Comparison of ENCODE assay signal across 8 mouse cellular contexts in the genomic region with DNA sequence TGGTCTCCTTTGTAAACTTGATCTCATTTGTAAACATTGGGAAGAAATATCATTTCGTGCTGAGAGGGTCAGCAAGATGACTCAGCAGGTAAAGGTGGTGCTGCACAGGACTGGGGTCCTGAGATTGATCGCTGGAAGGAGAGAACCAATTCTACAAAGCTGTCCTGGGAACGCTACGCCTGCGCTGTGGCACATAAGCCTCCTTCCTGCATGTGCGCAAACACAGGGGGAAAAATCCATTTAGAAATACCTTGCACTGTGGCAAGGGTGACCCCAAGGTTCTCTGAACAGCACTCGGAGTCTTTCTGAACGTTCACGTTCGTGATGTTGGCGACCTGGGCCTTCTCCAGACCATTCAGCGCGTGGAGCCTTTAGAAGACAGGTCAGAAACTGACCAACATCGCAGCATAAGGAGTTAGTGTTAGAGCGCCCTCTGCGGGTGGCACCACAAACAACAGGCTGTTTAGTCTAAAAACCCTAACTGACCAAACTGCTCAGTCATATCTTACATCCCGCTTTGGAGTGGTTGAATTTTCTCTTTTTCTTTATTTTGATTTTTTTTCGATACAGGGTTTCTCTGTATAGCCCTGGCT. TPM values are rescaled to one million over a fixed set of nuclear protein-coding genes. Genes with fewer than 3 reads are reported as not detected.
DNase-seq lines count a peak whose midpoint lies in the region; ATAC-seq and TF ChIP-seq lines count a peak whose summit lies in the region.

No protein-coding gene starts in this region.

- TF ChIP-seq EP300 in heart, adult 2 months (IDR thresholded peaks at IDR 0.05; ENCODE audit: insufficient read depth, low read depth, low read length) = 0 out of 2 replicates have a peak, but pooled peaks have one; percentile 86

- no peak for TF ChIP-seq POLR2A in heart, adult 2 months (IDR thresholded peaks at IDR 0.05; ENCODE audit: insufficient read depth, low read depth, low read length)

- H3K79me2 ChIP-seq in heart, adult 2 months (replicated peaks; ENCODE audit: control insufficient read depth, insufficient read depth, low read length) = no peaks in the 10 kb centered on the region

- intact Hi-C loops in heart, adult 2 months (cut with DNase I) = loop anchor here (1.0 kb wide), 1 partner anchor 107 kb away; no protein-coding TSS in a partner anchor

- no peak overlapping the region; the same call in 1 of the 2 replicates for H3K4me2 ChIP-seq in embryonic facial prominence, embryonic 12.5 days (replicated peaks)
- H3K4me2 ChIP-seq in limb, embryonic 13.5 days (replicated peaks) = peak overlapping the region; percentile 38; the same call in 1 of the 2 replicates

- no peaks in the 10 kb centered on the region for H3K36me3 ChIP-seq in embryonic facial prominence, embryonic 12.5 days
- no peaks in the 10 kb centered on the region for H3K36me3 ChIP-seq in heart, adult 2 months (ENCODE audit: control insufficient read depth, insufficient read depth, low read length)
- H3K36me3 ChIP-seq in limb, embryonic 13.5 days = no peaks in the 10 kb centered on the region

- H3K4me1 ChIP-seq in embryonic facial prominence, embryonic 12.5 days = peaks cover 7% of the 10 kb centered on the region; the same call in 1 of the 2 replicates
- peaks cover 2% of the 10 kb centered on the region for H3K4me1 ChIP-seq in heart, adult 2 months (ENCODE audit: control insufficient read depth, insufficient read depth, low read length)
- peaks cover 9% of the 10 kb centered on the region for H3K4me1 ChIP-seq in limb, embryonic 13.5 days

- H3K9ac ChIP-seq in embryonic facial prominence, embryonic 12.5 days = no peak overlapping the region
- H3K9ac ChIP-seq in heart, adult 2 months (ENCODE audit: low read depth, low read length) = no peak overlapping the region
- no peak overlapping the region for H3K9ac ChIP-seq in limb, embryonic 13.5 days

- H3K27ac ChIP-seq in embryonic facial prominence, embryonic 12.5 days = 0 out of 2 replicates have a peak overlapping the region, but pooled peaks have one; percentile 36
- no peak overlapping the region for H3K27ac ChIP-seq in heart, adult 2 months
- H3K27ac ChIP-seq in limb, embryonic 13.5 days = no peak overlapping the region

- TF ChIP-seq CTCF in heart, adult 2 months (IDR thresholded peaks at IDR 0.05) = peak; percentile 94

- peak; percentile 92 for DNase-seq in 416B (ENCODE audit: low read depth)
- peak; percentile 89 for DNase-seq in adrenal gland, postnatal 25 days
- peak; percentile 83 to 89 for DNase-seq in heart, adult 2 months
- DNase-seq in kidney, adult 8-10 months = peak; percentile 74 to 93
- peak; percentile 59 to 83 for DNase-seq in monocyte, adult 2 months (ENCODE audit: low read depth in 1 of 2, low spot score in 2 of 2)
- peak; percentile 66 to 83 for DNase-seq in spleen, postnatal 14 days (ENCODE audit: low spot score in 2 of 2)

- H3K9me3 ChIP-seq in embryonic facial prominence, embryonic 12.5 days = no peaks in the 10 kb centered on the region
- no peaks in the 10 kb centered on the region for H3K9me3 ChIP-seq in limb, embryonic 13.5 days

- no peaks in the 10 kb centered on the region for H3K27me3 ChIP-seq in embryonic facial prominence, embryonic 12.5 days
- H3K27me3 ChIP-seq in heart, adult 2 months (ENCODE audit: control insufficient read depth, insufficient read depth, low read length) = no peaks in the 10 kb centered on the region
- H3K27me3 ChIP-seq in limb, embryonic 13.5 days = no peaks in the 10 kb centered on the region

- WGBS in embryonic facial prominence, embryonic 12.5 days = 24% methylated on average over 18 of the region's 18 CpGs
- 31% methylated on average over 18 of the region's 18 CpGs for WGBS in heart, adult 2 months
- 28% methylated on average over 18 of the region's 18 CpGs for WGBS in limb, embryonic 13.5 days

- ATAC-seq in embryonic facial prominence, embryonic 12.5 days (ENCODE audit: insufficient number of reproducible peaks, insufficient read depth, low FRiP score, low TSS enrichment) = no peak
- ATAC-seq in limb, embryonic 13.5 days (ENCODE audit: low FRiP score, low read depth) = peak; percentile 54; the same call in 1 of the 2 replicates

- no peak overlapping the region for H3K4me3 ChIP-seq in embryonic facial prominence, embryonic 12.5 days
- H3K4me3 ChIP-seq in heart, adult 2 months = no peak overlapping the region
- H3K4me3 ChIP-seq in limb, embryonic 13.5 days = no peak overlapping the region

RNA-seq across cellular contexts. Expression of a gene that starts 40.0 kb away (rescaled TPM):
- 33.3 and 36.8 TPM in 2 replicates for total RNA-seq in adrenal gland, postnatal 25 days (2021)
- 23.1 and 24.7 TPM in 2 replicates for polyA plus RNA-seq in embryonic facial prominence, embryonic 12.5 days (2016; fragmentation: Nextera tagmentation; extraction: Ambion mirVana)
- total RNA-seq in heart, adult 2 months (2021) = 100 to 1,000 TPM; 134 to 135 TPM
- 69.4 and 121 TPM in 2 replicates for polyA plus RNA-seq in heart, adult 2 months (2012; rRNA removed)
- 17.8 and 18.1 TPM in 2 replicates for polyA plus RNA-seq in limb, embryonic 13.5 days (2015; fragmentation: Nextera tagmentation; extraction: Ambion mirVana)
